Mouse (Mus musculus) kidney, postnatal 4 days (tissue): ENCODE measurements around the gene Sc5d.

Experiments used
- DNase-seq, 2 experiments: peaks; one replicate each; pipeline ENCODE4 v3.0.0; 2021; ENCODE audit warnings: mixed read lengths in 2 of 2

Gene Sc5d

GRCm38 (mm10) chr9:42264145-42264544 lies at the start of gene Sc5d:
Gene Sc5d, minus strand, starts transcription at chr9:42264256.
- peak; percentile 95 to 97 for DNase-seq

- no peak for DNase-seq
Observed at GRCm38 (mm10) chr9:42311311-42311710, 47.3 kb upstream of the Sc5d start.

- DNase-seq, result no peak
Observed at GRCm38 (mm10) chr9:42303894-42304293, 39.8 kb upstream of the Sc5d start.

GRCm38 (mm10) chr9:42301082-42301633 lies 37.1 kb upstream of the Sc5d start:
- no peak for DNase-seq

- DNase-seq, result no peak
Observed at GRCm38 (mm10) chr9:42296297-42296922, 32.4 kb upstream of the Sc5d start.

- DNase-seq, result no peak
Observed at GRCm38 (mm10) chr9:42294131-42294530, 30.1 kb upstream of the Sc5d start.

GRCm38 (mm10) chr9:42293596-42293995 lies 29.5 kb upstream of the Sc5d start:
- no peak for DNase-seq

- DNase-seq, result peak; percentile 9 to 12
Observed at GRCm38 (mm10) chr9:42293051-42293450, 29.0 kb upstream of the Sc5d start.

GRCm38 (mm10) chr9:42279676-42280075 lies 15.6 kb upstream of the Sc5d start:
- no peak for DNase-seq

GRCm38 (mm10) chr9:42278046-42278445 lies 14.0 kb upstream of the Sc5d start:
- no peak for DNase-seq

- no peak for DNase-seq
Observed at GRCm38 (mm10) chr9:42277606-42278005, 13.6 kb upstream of the Sc5d start.

- no peak for DNase-seq
Observed at GRCm38 (mm10) chr9:42277162-42277561, 13.1 kb upstream of the Sc5d start.

GRCm38 (mm10) chr9:42275761-42276145 lies 11.7 kb upstream of the Sc5d start:
- no peak for DNase-seq

- DNase-seq, result peak in 1 of 2 experiments; percentile 28
Observed at GRCm38 (mm10) chr9:42275027-42275760, 11.1 kb upstream of the Sc5d start.

GRCm38 (mm10) chr9:42273682-42274296 lies 9.7 kb upstream of the Sc5d start:
- no peak for DNase-seq

GRCm38 (mm10) chr9:42273174-42273573 lies 9.1 kb upstream of the Sc5d start:
- no peak for DNase-seq

- DNase-seq, result no peak
Observed at GRCm38 (mm10) chr9:42272690-42273089, 8.6 kb upstream of the Sc5d start.

- no peak for DNase-seq
Observed at GRCm38 (mm10) chr9:42271456-42271855, 7.4 kb upstream of the Sc5d start.

GRCm38 (mm10) chr9:42270617-42271016 lies 6.6 kb upstream of the Sc5d start:
- no peak for DNase-seq

- DNase-seq, result no peak
Observed at GRCm38 (mm10) chr9:42270081-42270480, 6.0 kb upstream of the Sc5d start.

- no peak for DNase-seq
Observed at GRCm38 (mm10) chr9:42268371-42268770, 4.3 kb upstream of the Sc5d start.

GRCm38 (mm10) chr9:42265309-42265708 lies 1.3 kb upstream of the Sc5d start:
- no peak for DNase-seq

- peak; percentile 35 to 53 for DNase-seq
Observed at GRCm38 (mm10) chr9:42263709-42264111, 346 bp downstream of the Sc5d start.

GRCm38 (mm10) chr9:42260481-42260880 lies 3.6 kb downstream of the Sc5d start:
- DNase-seq, result no peak
